Mouse (Mus musculus): ENCODE measurements around the gene Frmd4a. TPM values are rescaled to one million over a fixed set of nuclear protein-coding genes. Genes with fewer than 3 reads are reported as not detected.

Gene Frmd4a
- total and polyA plus RNA-seq, 2 experiments from 2014 or later, result 40.7 to 55.8 TPM

DNA sequence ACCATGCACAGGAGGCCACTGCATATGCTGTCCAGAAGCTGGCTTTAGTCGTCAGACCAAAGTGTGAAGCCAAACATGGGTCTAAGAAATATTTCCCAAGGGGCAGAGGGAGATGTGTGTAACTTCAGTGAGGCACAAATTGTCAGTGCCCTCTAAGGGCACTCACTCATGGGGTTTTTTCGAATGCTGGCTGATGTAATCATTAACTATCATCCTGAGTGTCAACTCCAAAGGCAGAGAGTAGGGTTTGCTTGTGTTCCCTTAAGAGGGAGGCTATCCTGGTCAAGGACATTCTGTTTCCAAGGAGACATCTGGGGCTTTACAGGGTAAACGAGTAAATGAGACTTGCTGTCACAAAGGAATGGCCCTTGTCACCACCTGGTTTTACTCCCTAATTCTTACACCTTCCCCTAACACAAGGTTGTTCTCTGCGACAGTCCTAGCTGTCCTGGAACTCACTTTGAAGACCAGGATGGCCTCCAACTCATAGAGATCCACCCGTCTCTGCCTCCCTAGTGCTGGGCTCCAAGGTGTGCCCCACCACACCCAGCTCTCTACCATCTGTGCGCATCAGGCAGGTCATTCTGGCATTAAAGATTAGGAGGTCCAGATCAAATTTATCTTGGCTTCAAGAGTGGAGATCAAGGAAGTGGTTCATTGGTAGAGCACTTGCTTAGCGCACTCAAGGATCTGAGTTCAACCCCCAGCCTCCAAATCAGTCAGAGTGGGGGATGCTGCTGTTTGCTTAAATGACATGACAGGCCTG, 555.2 kb downstream of the Frmd4a start:
- Histone ChIP-seq H3K4me2 (ENCODE audit: low read depth, low read length) (no peak overlapping the region), H3K27ac (no peak overlapping the region), H3K4me1 (ENCODE audit: insufficient read depth, low read length) (no peaks in the 10 kb centered on the region), H3K36me3 (ENCODE audit: insufficient read depth, low read length) (peaks cover 38% of the 10 kb centered on the region), H3K4me3 (ENCODE audit: low read length) (no peak overlapping the region), H3K9me3 (ENCODE audit: low read length) (no peaks in the 10 kb centered on the region), H3K27me3 (ENCODE audit: insufficient read depth, low read length) (no peaks in the 10 kb centered on the region), H3K9ac (replicated peaks; ENCODE audit: low read length) (no peak overlapping the region)
- no peak for DNase-seq (ENCODE audit: low spot score)
- WGBS, result 81% methylated on average over 7 of the region's 7 CpGs
- ATAC-seq, result no peak
- TF ChIP-seq CTCF (IDR thresholded peaks at IDR 0.05; ENCODE audit: low read depth), result no peak

DNA sequence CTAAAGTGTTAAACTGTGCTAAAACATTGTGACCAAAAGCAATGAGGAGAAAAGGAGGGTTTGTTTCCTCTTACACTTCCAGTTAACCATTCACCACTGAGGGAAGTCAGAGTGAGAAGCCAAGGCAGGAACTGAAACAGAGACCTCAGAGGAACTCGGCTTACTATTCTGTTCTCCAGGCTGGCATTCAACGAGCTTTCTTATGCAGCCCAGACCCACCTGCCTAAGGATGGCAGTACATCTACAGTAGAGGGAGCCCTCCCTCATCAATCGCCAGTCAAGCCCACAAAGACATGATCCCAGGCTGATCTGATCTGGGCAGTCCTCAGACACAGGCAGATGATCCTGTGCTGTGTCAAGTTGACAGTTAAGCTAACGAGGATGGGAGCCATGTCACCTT, 555.9 kb downstream of the Frmd4a start:
- WGBS, result 51% methylated on average over 4 of the region's 4 CpGs
- H3K4me1 ChIP-seq (ENCODE audit: insufficient read depth, low read length), result no peaks in the 10 kb centered on the region
- H3K27ac ChIP-seq, result no peak overlapping the region
- H3K9ac ChIP-seq (replicated peaks; ENCODE audit: low read length), result no peak overlapping the region
- no peak overlapping the region for H3K4me3 ChIP-seq (ENCODE audit: low read length)
- no peaks in the 10 kb centered on the region for H3K9me3 ChIP-seq (ENCODE audit: low read length)
- no peaks in the 10 kb centered on the region for H3K27me3 ChIP-seq (ENCODE audit: insufficient read depth, low read length)
- peaks cover 38% of the 10 kb centered on the region for H3K36me3 ChIP-seq (ENCODE audit: insufficient read depth, low read length)
- no peak overlapping the region for H3K4me2 ChIP-seq (ENCODE audit: low read depth, low read length)
- TF ChIP-seq CTCF (IDR thresholded peaks at IDR 0.05; ENCODE audit: low read depth), result peak; percentile 51
- ATAC-seq (no peak), DNase-seq (ENCODE audit: low spot score) (no peak)

DNA sequence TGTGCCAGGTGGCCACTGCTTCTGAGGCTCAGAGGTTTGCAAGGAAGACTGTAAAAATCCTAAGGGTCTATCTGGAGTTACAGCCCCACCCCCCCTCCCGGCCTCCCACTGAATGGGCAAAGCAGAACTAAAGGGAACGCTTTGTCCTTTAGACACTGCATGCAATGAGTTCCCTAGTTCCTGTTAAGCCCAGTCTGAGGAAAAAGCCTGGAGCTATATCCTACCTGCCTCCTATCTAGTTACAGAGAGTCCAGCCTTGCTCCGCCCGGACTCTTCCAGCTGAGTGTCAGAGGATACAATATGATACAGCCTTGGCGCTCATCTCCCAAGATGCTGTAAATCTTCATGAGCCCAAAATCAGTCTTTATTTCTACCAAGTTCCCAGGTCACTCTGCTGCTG, 556.7 kb downstream of the Frmd4a start:
- DNase-seq (ENCODE audit: low spot score), result no peak
- peaks cover 5% of the 10 kb centered on the region; the same call in 1 of the 2 replicates for H3K4me1 ChIP-seq (ENCODE audit: insufficient read depth, low read length)
- no peaks in the 10 kb centered on the region for H3K27me3 ChIP-seq (ENCODE audit: insufficient read depth, low read length)
- H3K36me3 ChIP-seq (ENCODE audit: insufficient read depth, low read length), result peaks cover 38% of the 10 kb centered on the region
- H3K27ac ChIP-seq, result no peak overlapping the region; the same call in 1 of the 2 replicates
- TF ChIP-seq CTCF (IDR thresholded peaks at IDR 0.05; ENCODE audit: low read depth), result no peak
- no peak for ATAC-seq
- no peak overlapping the region for H3K4me2 ChIP-seq (ENCODE audit: low read depth, low read length)
- no peaks in the 10 kb centered on the region for H3K9me3 ChIP-seq (ENCODE audit: low read length)
- 64% methylated on average over 5 of the region's 5 CpGs for WGBS
- no peak overlapping the region for H3K4me3 ChIP-seq (ENCODE audit: low read length)
- no peak overlapping the region for H3K9ac ChIP-seq (replicated peaks; ENCODE audit: low read length)

DNA sequence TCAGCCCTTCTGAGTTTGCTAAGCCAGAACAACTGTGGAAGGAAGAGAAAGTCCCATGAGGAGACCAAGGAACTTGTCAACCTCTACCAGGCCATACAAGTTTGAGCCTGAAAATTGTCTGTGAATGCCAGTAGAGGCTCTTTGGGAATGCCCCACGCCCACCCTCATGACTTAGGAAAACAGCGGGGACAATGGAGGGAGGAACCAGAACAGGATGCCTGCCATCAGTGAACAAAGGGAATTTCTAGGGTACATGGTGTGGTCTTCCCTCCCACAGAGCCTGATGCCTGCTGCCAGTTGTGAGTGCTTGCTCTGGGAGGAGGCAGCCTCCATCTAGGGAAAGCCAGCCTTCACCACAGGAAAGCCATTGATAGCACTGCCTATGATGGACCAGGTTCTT, 557.6 kb downstream of the Frmd4a start:
- 40% methylated on average over 2 of the region's 2 CpGs for WGBS
- H3K4me2 ChIP-seq (ENCODE audit: low read depth, low read length), result no peak overlapping the region
- no peak overlapping the region for H3K27ac ChIP-seq
- H3K4me1 ChIP-seq (ENCODE audit: insufficient read depth, low read length), result peaks cover 9% of the 10 kb centered on the region; the same call in 1 of the 2 replicates
- TF ChIP-seq CTCF (IDR thresholded peaks at IDR 0.05; ENCODE audit: low read depth), result no peak
- DNase-seq (ENCODE audit: low spot score) (no peak), ATAC-seq (no peak)
- no peaks in the 10 kb centered on the region for H3K9me3 ChIP-seq (ENCODE audit: low read length)
- no peak overlapping the region for H3K9ac ChIP-seq (replicated peaks; ENCODE audit: low read length)
- H3K4me3 ChIP-seq (ENCODE audit: low read length), result no peak overlapping the region
- H3K27me3 ChIP-seq (ENCODE audit: insufficient read depth, low read length), result no peaks in the 10 kb centered on the region
- peaks cover 38% of the 10 kb centered on the region for H3K36me3 ChIP-seq (ENCODE audit: insufficient read depth, low read length)

DNA sequence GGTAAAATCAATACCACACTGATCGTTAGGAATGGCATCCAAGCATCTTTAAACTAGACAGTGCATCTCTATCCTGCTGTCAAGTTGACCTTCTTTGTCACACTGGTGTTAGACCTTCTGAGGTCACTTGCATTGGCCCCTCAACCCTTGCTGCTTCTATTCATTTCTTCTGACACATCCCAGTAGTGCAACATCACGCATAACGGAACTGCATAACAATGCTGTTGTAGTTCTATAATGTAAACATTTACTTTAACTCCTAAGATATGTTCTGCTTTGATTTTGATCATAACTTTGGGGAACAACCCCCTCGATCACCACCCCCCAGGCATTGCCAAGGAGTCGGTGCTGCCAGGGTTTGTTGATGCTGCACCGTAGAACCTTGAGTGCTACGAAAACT, 558.5 kb downstream of the Frmd4a start:
- no peaks in the 10 kb centered on the region for H3K9me3 ChIP-seq (ENCODE audit: low read length)
- ATAC-seq (no peak), DNase-seq (ENCODE audit: low spot score) (no peak)
- no peaks in the 10 kb centered on the region for H3K27me3 ChIP-seq (ENCODE audit: insufficient read depth, low read length)
- no peak overlapping the region for H3K27ac ChIP-seq
- H3K4me1 ChIP-seq (ENCODE audit: insufficient read depth, low read length), result peaks cover 14% of the 10 kb centered on the region; the same call in 1 of the 2 replicates
- no peak overlapping the region for H3K9ac ChIP-seq (replicated peaks; ENCODE audit: low read length)
- H3K4me2 ChIP-seq (ENCODE audit: low read depth, low read length), result no peak overlapping the region
- no peak for TF ChIP-seq CTCF (IDR thresholded peaks at IDR 0.05; ENCODE audit: low read depth)
- H3K36me3 ChIP-seq (ENCODE audit: insufficient read depth, low read length), result peaks cover 43% of the 10 kb centered on the region
- H3K4me3 ChIP-seq (ENCODE audit: low read length), result no peak overlapping the region
- 87% methylated on average over 7 of the region's 7 CpGs for WGBS

DNA sequence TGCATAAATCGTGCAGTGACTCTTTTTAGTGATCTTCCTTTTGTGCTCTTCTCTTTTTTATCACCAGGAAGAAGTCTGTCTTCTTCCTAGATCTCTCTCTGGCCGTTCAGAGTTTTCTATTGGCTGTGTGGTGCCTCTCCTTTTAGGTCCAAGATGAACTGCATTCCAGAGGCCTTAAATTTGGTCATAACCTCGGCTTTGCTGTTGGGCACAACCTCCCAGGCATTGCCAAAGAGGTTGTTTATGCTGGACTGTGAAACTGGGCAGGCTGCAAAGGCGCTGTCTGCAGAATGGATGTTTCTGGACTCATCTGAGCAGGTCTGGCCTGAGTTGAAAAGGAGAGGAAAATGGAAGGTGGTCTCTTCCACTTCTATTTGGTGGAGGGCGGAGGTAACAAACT, 560.8 kb downstream of the Frmd4a start:
- Histone ChIP-seq H3K36me3 (ENCODE audit: insufficient read depth, low read length) (peaks cover 32% of the 10 kb centered on the region; the same call in 1 of the 2 replicates), H3K9ac (replicated peaks; ENCODE audit: low read length) (no peak overlapping the region), H3K4me2 (ENCODE audit: low read depth, low read length) (no peak overlapping the region), H3K9me3 (ENCODE audit: low read length) (no peaks in the 10 kb centered on the region), H3K4me3 (ENCODE audit: low read length) (no peak overlapping the region), H3K27me3 (ENCODE audit: insufficient read depth, low read length) (no peaks in the 10 kb centered on the region), H3K27ac (no peak overlapping the region; the same call in 1 of the 2 replicates), H3K4me1 (ENCODE audit: insufficient read depth, low read length) (peaks cover 14% of the 10 kb centered on the region; the same call in 1 of the 2 replicates)
- ATAC-seq (no peak), DNase-seq (ENCODE audit: low spot score) (no peak)
- TF ChIP-seq CTCF (IDR thresholded peaks at IDR 0.05; ENCODE audit: low read depth), result no peak
- 88% methylated on average over 5 of the region's 5 CpGs for WGBS

Data from hindbrain, postnatal 0 days (tissue).